Comparison of ENCODE assay signal across 23 mouse cellular contexts in genomic region chr9:20790345-20790744, GRCm38 (mm10). TPM values are rescaled to one million over a fixed set of nuclear protein-coding genes. Genes with fewer than 3 reads are reported as not detected.
DNase-seq lines count a peak whose midpoint lies in the region; ATAC-seq and TF ChIP-seq lines count a peak whose summit lies in the region.
"Had no signal": no experiment of that assay in that cellular context is flagged by ENCODE, and none has a peak within 500 bp of the region (broad histone marks: within the 10 kb centered on the region; RNA-seq: fewer than 3 reads in every experiment).

No protein-coding gene starts in this region.

- H3K9me3 ChIP-seq in limb, embryonic 11.5 days (ENCODE audit: control insufficient read depth, low read length), result no peaks in the 10 kb centered on the region
- H3K9me3 ChIP-seq in limb, embryonic 10.5 days (replicated peaks), result no peaks in the 10 kb centered on the region
- no peaks in the 10 kb centered on the region for H3K9me3 ChIP-seq in embryonic facial prominence, embryonic 15.5 days (replicated peaks)
- H3K9me3 ChIP-seq: hindbrain, embryonic 13.5 days had no signal

- H3K27ac ChIP-seq in limb, embryonic 11.5 days (replicated peaks; ENCODE audit: low read depth, low read length), result 0 out of 2 replicates have a peak overlapping the region, but pooled peaks have one; percentile 26
- no peak overlapping the region for H3K27ac ChIP-seq in limb, embryonic 10.5 days
- peak overlapping the region; percentile 75 for H3K27ac ChIP-seq in embryonic facial prominence, embryonic 15.5 days (replicated peaks)
- no peak overlapping the region for H3K27ac ChIP-seq in layer of hippocampus, adult 2 months
- H3K27ac ChIP-seq: hindbrain, embryonic 13.5 days had no signal

- H3K4me2 ChIP-seq in limb, embryonic 11.5 days (ENCODE audit: low read depth, severe bottlenecking), result no peak overlapping the region
- H3K4me2 ChIP-seq in embryonic facial prominence, embryonic 15.5 days (replicated peaks), result no peak overlapping the region
- H3K4me2 ChIP-seq: hindbrain, embryonic 13.5 days had no signal

- DNase-seq in limb, embryonic 11.5 days (ENCODE audit: low spot score), result no peak
- no peak for DNase-seq in limb, embryonic 10.5 days (ENCODE audit: low spot score)
- peak; percentile 34 for DNase-seq in embryo, embryonic 11 days
- DNase-seq in retina, postnatal 1 day, result peak; percentile 80
- DNase-seq in frontal cortex, adult 2 months (ENCODE audit: extremely low spot score in 1 of 2, low spot score in 1 of 2), result no peak
- no peak for DNase-seq in layer of hippocampus, adult 2 months (ENCODE audit: low spot score in 2 of 2)
- DNase-seq: adrenal gland, adult 8-10 months; cerebellum, adult 18-20 months; gastrocnemius, postnatal 14 days; layer of hippocampus, postnatal 36 days; liver, postnatal 0 days; thymus, postnatal 36 days had no signal

- H3K4me3 ChIP-seq in limb, embryonic 11.5 days (ENCODE audit: low read depth, low read length), result no peak overlapping the region
- no peak overlapping the region for H3K4me3 ChIP-seq in limb, embryonic 10.5 days
- no peak overlapping the region for H3K4me3 ChIP-seq in embryonic facial prominence, embryonic 15.5 days (replicated peaks)
- H3K4me3 ChIP-seq in layer of hippocampus, adult 2 months, result no peak overlapping the region
- H3K4me3 ChIP-seq: hindbrain, embryonic 13.5 days had no signal

- H3K27me3 ChIP-seq in limb, embryonic 11.5 days (ENCODE audit: control insufficient read depth, insufficient read depth, low read length), result no peaks in the 10 kb centered on the region
- H3K27me3 ChIP-seq in limb, embryonic 10.5 days (ENCODE audit: low read depth, poor library complexity, severe bottlenecking), result 0 out of 2 replicates have a peak, but pooled peaks cover 5% of the 10 kb centered on the region
- H3K27me3 ChIP-seq in embryonic facial prominence, embryonic 15.5 days, result no peaks in the 10 kb centered on the region
- H3K27me3 ChIP-seq: hindbrain, embryonic 13.5 days had no signal

- no peak for TF ChIP-seq CTCF in layer of hippocampus, adult 2 months (conservative IDR thresholded peaks at IDR 0.05)

- H3K9ac ChIP-seq in limb, embryonic 11.5 days (ENCODE audit: low read length), result no peak overlapping the region
- H3K9ac ChIP-seq in embryonic facial prominence, embryonic 15.5 days, result no peak overlapping the region
- H3K9ac ChIP-seq: hindbrain, embryonic 13.5 days; liver, postnatal 0 days had no signal

- no peaks in the 10 kb centered on the region for H3K4me1 ChIP-seq in limb, embryonic 11.5 days (ENCODE audit: control insufficient read depth, insufficient read depth, low read length)
- peaks cover 19% of the 10 kb centered on the region for H3K4me1 ChIP-seq in limb, embryonic 10.5 days
- peaks cover 26% of the 10 kb centered on the region for H3K4me1 ChIP-seq in embryonic facial prominence, embryonic 15.5 days

- WGBS in limb, embryonic 11.5 days, result 66% methylated on average over 3 of the region's 3 CpGs
- WGBS in limb, embryonic 10.5 days, result 74% methylated on average over 3 of the region's 3 CpGs
- 22% methylated on average over 3 of the region's 3 CpGs for WGBS in embryonic facial prominence, embryonic 15.5 days

- H3K36me3 ChIP-seq in limb, embryonic 11.5 days (ENCODE audit: control insufficient read depth, insufficient read depth, low read length), result no peaks in the 10 kb centered on the region
- no peaks in the 10 kb centered on the region for H3K36me3 ChIP-seq in limb, embryonic 10.5 days
- H3K36me3 ChIP-seq in embryonic facial prominence, embryonic 15.5 days, result no peaks in the 10 kb centered on the region
- H3K36me3 ChIP-seq: hindbrain, embryonic 13.5 days had no signal

- ATAC-seq in limb, embryonic 11.5 days (ENCODE audit: insufficient number of reproducible peaks, low FRiP score, low TSS enrichment, low read depth), result no peak
- peak; percentile 64; the same call in 1 of the 2 replicates for ATAC-seq in embryonic facial prominence, embryonic 15.5 days (ENCODE audit: insufficient number of reproducible peaks, low FRiP score, low TSS enrichment, low read depth)
- ATAC-seq: intestine, embryonic 16.5 days had no signal

RNA-seq across cellular contexts. Expression of gene Col5a3, which starts 24.5 kb away (rescaled TPM):
- polyA plus RNA-seq in limb, embryonic 11.5 days (2014; fragmentation: Nextera tagmentation; extraction: Ambion mirVana), result 0.21 TPM in 1 of 2 replicates, not detected in the other
- polyA plus RNA-seq in limb, embryonic 10.5 days (2016; fragmentation: Nextera tagmentation; extraction: Ambion mirVana), result 0.06 and 0.13 TPM in 2 replicates
- polyA plus RNA-seq in embryonic facial prominence, embryonic 15.5 days (2015; fragmentation: Nextera tagmentation; extraction: Ambion mirVana), result 5.9 and 6.8 TPM in 2 replicates
- 1.7 and 2.5 TPM in 2 replicates for polyA plus RNA-seq in frontal cortex, adult 2 months (2012; rRNA removed)
- 1 to 10 TPM; 1.6 to 1.8 TPM for total RNA-seq in layer of hippocampus, adult 2 months (2021)
- total RNA-seq: megakaryocyte-erythroid progenitor cell, adult 5-6 weeks had no signal

RNA-seq across cellular contexts. Expression of gene Rdh8, which starts 28.0 kb away (rescaled TPM):
- polyA plus RNA-seq in limb, embryonic 11.5 days (2014; fragmentation: Nextera tagmentation; extraction: Ambion mirVana), result not detected in 2 replicates
- polyA plus RNA-seq in limb, embryonic 10.5 days (2016; fragmentation: Nextera tagmentation; extraction: Ambion mirVana), result not detected in 2 replicates
- polyA plus RNA-seq in embryonic facial prominence, embryonic 15.5 days (2015; fragmentation: Nextera tagmentation; extraction: Ambion mirVana), result not detected in 2 replicates
- polyA plus RNA-seq in frontal cortex, adult 2 months (2012; rRNA removed), result not detected in 2 replicates
- total RNA-seq in layer of hippocampus, adult 2 months (2021), result not detected
- total RNA-seq: adrenal gland, adult 8-10 months; common myeloid progenitor, adult 5-6 weeks; ES-E14; heart, adult 8-10 months; layer of hippocampus, postnatal 36 days; left cerebral cortex, postnatal 36 days; megakaryocyte-erythroid progenitor cell, adult 5-6 weeks had no signal
- polyA plus RNA-seq: heart, postnatal 0 days; hindbrain, embryonic 13.5 days; intestine, embryonic 16.5 days; large intestine, adult 2 months; liver, postnatal 0 days; neural tube, embryonic 11.5 days had no signal

RNA-seq across cellular contexts. Expression of gene Olfm2, which starts 44.2 kb away (rescaled TPM):
- polyA plus RNA-seq in limb, embryonic 11.5 days (2014; fragmentation: Nextera tagmentation; extraction: Ambion mirVana), result 2.6 and 3.8 TPM in 2 replicates
- 1.5 and 3.2 TPM in 2 replicates for polyA plus RNA-seq in limb, embryonic 10.5 days (2016; fragmentation: Nextera tagmentation; extraction: Ambion mirVana)
- polyA plus RNA-seq in embryonic facial prominence, embryonic 15.5 days (2015; fragmentation: Nextera tagmentation; extraction: Ambion mirVana), result 13.4 and 13.8 TPM in 2 replicates
- 126 and 152 TPM in 2 replicates for polyA plus RNA-seq in frontal cortex, adult 2 months (2012; rRNA removed)
- 10 to 100 TPM; 31.6 to 37.6 TPM for total RNA-seq in layer of hippocampus, adult 2 months (2021)
- total RNA-seq: common myeloid progenitor, adult 5-6 weeks; megakaryocyte-erythroid progenitor cell, adult 5-6 weeks had no signal

Comparison
In these comparisons a context has a peak if more than half of its experiments do, and no peak if none do; other contexts are left out.
1. H3K27ac ChIP-seq: peak in limb, embryonic 11.5 days (single experiment) and embryonic facial prominence, embryonic 15.5 days (single experiment); none in limb, embryonic 10.5 days (single experiment) and layer of hippocampus, adult 2 months (single experiment).
2. DNase-seq: peak in embryo, embryonic 11 days (single experiment) and retina, postnatal 1 day (single experiment); none in limb, embryonic 11.5 days (single experiment), limb, embryonic 10.5 days (single experiment), frontal cortex, adult 2 months (0 of 2) and layer of hippocampus, adult 2 months (0 of 2).